Mouse (Mus musculus): ENCODE data around the gene March2. TPM values are rescaled to one million over a fixed set of nuclear protein-coding genes. Genes with fewer than 3 reads are reported as not detected.
"Not testable (repeated sequence)": the region's sequence is repeated elsewhere in the genome, so short reads cannot be mapped to it uniquely, and the experiment has no call there.

March2 gene
- total RNA-seq (2021), result 113 and 117 TPM in 2 replicates
- long read RNA-seq, transcript March2-205 (5 exons, 1,418 nt), result minor isoform, 11 of 218 reads
- long read RNA-seq, transcript March2-206 (4 exons, 2,566 nt), result minor isoform, 9 of 218 reads
- long read RNA-seq, transcript March2-203 (5 exons, 1,398 nt), result major isoform, 147 of 218 reads
- long read RNA-seq, partial matches to known transcripts, result 5 of 218 reads
- long read RNA-seq, other reads (novel, unspliced or antisense), result 44 of 218 reads

- DNase-seq, result peak; percentile 98
Measured at GRCm38 (mm10) chr17:33718384-33718881, at the start of gene March2. Gene March2, minus strand, starts transcription at chr17:33718670.

DNA sequence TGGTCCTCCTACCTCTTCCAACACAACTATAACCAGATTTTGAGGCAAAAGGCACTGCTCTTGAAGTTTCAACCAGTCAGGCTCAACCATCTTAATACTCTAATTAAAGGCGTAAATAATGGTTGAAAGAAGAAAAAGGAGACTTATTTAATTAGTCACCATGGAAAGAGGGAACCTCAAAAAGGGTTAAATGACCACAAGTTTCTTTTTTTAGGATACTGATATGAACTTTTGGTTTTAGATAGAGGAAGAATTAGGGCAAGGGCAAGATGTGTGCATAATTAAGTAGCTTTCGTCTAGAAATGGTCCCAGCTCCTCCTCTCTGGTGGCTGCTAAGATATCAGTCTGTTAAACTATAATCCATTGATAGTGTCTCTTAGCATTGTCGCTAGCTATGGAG lies 47.9 kb upstream of the March2 start:
- DNase-seq, result no peak

GRCm38 (mm10) chr17:33760255-33761165 lies 42.0 kb upstream of the March2 start, which contains the start of gene Rab11b:
Gene Rab11b, minus strand, starts transcription at chr17:33760530.
- DNase-seq, result peak; percentile 98

DNA sequence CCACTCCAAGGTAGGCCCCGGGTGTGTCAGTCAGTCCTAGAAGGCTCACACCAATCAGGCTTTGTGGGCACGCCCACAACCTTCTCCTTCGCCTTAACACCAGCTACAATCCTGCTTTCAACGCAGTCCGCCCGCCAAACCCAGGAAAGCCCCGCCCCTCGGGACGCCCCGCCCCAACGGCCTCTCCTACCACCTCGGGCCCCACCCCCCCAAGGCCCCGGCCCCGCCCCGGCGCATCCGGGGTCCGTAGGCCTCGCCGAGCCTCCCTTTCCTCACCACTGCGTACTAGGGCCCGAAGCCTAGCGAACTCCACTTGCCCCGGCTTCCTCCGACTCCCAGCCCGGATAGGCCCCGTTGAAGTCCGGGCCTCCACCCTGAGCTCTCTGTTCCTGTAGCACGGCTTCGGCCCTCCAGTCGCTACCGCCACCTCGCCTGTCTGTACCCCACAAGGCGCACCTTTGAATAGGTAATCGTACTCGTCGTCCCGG lies 41.3 kb upstream of the March2 start:
- DNase-seq, result peak; percentile 98

- DNase-seq, result peak; percentile 53
Measured at GRCm38 (mm10) chr17:33757231-33757630, 38.8 kb upstream of the March2 start.

DNA sequence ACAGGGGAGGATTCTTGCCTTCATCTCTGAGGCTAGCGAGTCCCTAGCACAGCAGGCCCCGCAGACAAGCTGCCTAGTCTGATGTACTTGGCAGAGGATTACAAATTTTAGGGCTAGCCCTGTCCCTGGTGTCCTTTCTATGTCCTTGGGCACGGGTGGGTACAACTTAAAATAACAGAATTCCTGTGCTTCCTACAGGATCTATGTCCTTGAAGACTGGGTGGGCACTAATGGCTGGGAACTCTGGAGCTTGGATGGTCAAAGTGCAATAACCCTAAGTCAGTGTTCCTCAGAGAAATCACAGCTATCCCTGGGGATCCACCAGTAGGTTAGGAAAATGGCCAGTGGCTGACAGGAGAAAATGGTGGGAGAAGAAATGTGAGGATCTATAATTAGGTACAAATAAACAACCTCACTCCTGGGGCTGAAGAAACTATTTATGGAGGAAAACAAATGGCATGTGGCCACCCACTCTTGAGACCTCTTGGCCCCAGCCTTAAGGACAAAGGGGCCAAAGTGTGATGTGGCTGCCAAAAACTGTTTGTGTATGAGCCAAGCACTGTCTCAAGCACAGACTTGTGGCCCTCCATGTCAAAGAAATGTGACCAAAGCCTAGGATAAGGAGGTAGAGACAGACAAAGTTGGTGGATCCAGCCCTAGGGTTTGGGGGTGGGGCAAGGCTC lies 37.8 kb upstream of the March2 start:
- DNase-seq, result peak; percentile 21

DNA sequence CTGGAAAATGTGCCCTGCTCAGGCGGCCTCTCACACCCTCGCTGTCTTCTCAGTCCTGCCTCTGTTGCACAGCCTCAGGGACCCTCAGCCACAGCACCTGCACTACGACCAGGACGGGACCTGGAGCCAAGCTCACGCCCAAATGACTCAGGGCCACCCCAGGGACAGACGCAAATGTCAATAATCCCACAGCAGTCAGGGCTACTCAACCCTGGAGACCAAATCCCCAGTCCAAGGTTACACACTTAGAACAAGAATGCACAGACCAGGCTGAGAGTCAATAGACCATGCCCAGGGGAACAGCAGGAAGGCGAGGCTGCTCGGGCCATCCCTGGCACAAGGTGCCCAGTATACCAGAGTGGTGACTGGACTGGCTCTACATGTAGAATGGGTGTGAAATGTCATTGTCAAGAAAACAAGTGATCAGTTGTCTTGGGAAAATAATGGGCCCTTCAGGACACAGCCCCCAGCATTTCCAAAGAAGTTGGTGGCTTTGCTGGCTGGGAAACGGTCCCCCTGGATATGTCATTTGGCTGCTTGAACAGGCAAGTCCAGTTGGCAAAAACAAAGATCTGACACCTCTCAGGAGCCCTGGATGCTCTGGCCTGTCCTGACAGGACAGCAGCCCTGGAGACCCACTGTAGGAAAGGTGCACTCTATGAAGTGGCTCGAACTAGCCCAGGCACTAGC lies 37.1 kb upstream of the March2 start:
- peak; percentile 62 for DNase-seq

DNA sequence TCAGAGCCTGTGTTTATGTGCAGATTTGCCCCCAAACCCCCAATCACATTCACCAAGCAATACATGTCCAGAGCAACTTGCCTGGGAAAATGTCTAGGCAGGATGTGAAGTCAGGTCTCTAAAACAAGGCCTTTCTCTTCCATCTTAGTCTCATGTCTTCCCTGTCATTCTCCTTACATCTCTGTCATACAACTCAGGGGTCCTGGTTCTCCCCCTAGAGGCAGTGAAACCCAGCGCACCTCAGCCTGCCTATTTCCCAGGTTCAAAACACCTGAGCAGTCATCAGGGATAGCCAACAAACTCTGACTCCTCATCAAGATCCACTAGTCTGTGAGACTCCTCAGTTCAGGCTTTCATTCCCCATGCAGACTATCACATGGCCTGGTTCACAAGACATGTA lies 36.2 kb upstream of the March2 start:
- DNase-seq, result no peak

DNA sequence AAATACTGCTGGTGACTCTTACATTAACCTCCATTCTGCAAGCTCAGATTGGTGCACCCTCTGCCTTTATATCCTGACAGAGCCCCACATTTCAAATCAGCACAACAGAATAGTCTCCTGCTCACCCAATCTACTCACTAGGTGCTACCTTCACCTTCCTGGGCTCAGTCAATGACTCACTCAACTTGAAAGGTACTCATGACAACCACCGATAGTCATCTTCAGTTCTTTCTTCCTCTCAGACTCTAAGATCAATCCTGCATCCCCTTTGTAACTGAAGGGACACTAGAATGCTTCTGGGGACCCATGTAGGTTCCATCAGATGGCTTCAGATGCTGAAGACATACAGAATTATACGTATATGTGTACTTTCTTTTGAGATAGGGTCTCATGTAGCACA lies 33.8 kb upstream of the March2 start:
- DNase-seq, result no peak

GRCm38 (mm10) chr17:33751181-33751580 lies 32.7 kb upstream of the March2 start:
- no peak for DNase-seq

DNA sequence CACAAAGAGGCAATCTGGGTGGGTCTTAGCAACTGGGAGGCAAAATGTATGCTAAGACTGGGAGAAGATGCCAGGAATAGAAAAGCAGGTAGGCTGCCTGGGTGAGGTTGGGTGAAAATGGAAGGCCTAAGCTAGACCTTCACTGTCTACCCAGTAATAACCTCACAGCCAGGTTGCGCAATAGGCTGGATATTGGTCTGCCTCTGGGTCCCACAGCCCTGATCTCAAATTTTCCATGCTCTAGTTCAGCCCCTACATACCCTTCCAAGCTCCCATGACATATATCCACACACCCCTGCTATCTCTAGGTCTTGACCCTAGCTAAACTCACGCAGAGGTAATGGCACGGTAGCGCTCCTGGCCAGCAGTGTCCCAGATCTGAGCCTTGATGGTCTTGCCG lies 31.0 kb upstream of the March2 start:
- peak; percentile 24 for DNase-seq

GRCm38 (mm10) chr17:33746011-33746410 lies 27.5 kb upstream of the March2 start:
- peak; percentile 30 for DNase-seq

DNA sequence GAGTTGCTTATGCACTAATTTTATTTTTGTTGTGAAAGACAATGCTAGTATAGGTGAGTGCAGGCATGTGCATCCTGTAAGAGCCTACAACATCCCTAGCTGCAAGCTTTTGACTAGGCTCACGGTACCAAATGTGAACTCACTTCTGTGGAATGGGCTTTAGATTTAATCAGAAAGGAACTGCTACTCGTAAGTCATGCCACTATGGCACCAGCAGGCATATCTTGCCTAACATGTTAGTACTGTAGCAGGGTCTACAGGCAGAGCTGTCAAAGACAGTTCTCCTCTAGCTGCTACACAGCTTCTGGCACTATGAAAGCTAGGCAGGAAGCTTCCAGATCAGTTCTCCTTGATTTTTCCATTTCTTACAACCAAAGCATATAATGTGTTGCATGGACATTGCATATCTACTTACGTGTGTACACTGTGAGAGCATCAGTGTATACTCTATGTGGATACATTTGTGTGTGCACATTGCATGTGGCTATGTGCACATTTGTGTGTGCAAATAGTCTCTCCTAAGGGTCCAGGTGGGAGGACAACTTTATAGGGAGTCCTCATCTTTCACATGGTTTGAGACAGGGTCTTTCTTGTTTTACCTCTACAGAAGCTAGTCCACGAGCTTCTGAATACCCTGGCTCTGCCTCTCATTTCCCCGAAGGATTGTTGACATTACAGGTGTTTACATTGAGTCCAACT lies 26.4 kb upstream of the March2 start:
- no peak for DNase-seq

DNA sequence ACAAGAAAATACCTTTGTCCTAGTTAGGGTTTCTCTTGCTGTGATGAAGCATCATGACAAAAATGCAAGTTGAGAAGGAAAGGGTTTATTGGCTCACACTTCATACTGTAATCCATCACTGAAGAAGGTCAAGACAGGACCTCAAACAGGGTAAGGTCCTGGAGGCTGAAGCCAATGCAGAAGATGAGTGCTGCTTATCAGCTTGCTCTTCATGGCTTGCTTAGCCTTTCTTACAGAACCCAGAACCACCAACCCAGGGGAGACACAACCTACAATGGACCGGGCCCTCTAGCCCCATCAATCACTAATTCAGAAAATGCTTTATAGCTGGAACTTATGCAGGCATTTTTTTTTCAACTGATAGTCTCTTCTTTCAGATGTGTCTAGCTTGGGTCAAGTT lies 23.9 kb upstream of the March2 start:
- DNase-seq, result no peak

DNA sequence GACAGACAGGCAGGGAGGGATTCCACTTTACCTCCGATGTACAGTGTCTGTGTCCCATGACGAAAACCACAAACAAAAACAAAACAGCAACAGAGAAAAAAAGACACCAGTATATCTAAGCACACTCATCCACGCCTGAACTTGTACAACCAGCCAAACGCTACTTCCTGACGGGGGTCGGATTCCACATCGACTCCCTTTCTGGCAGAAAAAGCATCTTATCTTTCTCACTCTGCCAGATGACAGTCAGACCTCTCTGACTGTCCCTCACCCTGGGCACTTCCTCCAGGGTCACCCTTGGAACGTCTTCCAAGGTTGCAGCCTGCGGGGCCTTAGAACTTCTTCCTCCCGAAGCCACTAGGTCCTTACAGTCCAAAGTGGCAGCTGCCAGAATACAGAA lies 15.1 kb upstream of the March2 start:
- DNase-seq, result not testable (repeated sequence)

DNA sequence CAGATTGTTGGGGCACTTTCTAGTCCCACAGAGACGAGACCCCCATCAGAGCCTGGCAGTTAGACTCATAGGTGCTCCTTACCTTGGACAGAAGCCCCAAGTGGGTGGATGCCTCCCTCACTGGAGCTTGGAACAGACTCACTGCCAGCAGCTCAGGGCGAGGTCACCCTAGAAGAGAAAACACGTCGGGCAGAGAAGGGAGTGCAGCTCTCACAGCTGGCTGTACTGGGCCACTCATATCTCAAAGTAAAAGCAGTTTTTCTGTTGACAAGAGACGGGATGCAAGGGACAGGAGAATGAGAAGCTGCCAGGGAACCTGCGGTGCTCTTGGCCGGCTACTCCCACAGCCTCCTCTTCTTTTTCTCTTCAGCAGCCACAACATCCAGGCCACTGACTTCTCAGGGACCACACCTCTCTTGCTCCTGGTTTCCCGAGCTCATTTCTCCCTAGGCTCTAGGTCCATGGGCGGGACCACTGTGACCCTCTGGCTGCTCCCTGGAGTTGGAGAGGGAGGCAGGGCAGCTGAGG lies 14.2 kb upstream of the March2 start:
- not testable (repeated sequence) for DNase-seq

DNA sequence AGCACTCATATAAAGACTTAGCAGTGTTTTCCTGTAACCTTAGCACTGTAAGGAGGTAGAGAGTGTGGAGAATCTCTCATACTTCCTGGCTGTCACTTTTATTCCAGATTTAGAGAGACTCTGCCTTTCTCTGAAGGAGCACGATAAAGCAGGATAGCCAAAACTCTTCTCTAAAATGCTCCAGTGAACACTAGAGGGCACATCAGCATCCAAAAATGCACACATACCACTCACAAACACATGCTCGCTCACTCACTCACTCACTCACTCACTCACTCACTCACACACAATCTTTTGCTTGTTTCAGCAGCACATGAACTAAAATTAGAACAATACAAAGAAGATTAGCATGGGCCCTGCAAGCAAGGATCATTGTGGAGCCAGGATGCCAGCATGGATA lies 10.7 kb upstream of the March2 start:
- DNase-seq, result no peak

DNA sequence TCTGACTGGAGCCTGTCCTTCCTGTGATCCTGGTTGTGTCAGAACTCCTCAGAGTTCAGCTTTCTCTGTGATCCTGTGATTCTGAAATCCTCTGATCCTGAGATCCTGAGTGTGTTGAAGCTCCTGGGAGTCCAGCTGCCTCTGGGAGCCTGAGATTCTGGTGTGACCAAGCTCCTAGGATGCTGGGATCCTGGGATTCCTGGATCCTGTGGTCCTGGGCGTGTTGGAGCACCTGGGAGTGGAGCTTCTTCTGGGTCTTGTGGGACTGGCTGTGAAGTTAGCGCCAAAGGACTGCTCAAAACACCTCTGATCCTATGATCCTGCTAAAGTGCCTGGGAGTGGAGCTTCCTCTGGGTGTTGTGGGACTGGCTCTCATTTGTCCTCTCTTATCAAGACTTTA lies 9.9 kb upstream of the March2 start:
- no peak for DNase-seq

DNA sequence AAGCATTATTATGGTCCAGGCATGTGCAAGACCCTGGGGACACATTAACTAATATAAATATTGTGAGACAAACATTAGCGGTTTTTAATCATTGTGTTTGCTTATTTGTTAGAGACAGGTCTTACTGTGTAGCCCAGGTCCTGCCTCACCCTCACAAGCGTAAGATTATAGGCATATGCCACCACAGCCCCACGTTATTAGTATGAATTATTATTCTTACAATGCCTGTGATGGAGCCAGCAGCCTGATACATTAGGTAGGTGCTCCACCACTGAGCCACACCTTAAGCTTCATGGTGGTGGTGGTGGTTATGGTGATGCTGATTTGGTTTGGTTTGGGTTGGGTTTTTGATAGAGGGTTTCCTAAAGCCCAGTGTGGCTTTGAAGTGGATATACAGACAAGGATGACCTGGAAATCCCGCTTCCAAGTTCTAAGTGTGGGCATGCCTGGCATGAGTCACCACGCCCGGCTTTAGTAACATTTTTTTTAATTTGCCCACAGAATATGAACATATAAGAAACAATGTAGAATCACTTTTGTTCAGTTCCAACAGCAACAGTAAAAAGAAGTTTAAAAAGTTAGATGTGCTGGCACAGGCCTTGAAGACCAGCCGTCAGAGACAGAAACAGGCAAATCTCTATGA lies 1.4 kb upstream of the March2 start:
- DNase-seq, result no peak

GRCm38 (mm10) chr17:33718944-33719725 lies 665 bp upstream of the March2 start:
- no peak for DNase-seq
